Mouse (Mus musculus) left cerebral cortex, postnatal 4 days (tissue): ENCODE data around the gene Sox30. TPM values are rescaled to one million over a fixed set of nuclear protein-coding genes. Genes with fewer than 3 reads are reported as not detected.

Source experiments
- DNase-seq: peaks from one replicate; pipeline ENCODE4 v3.0.0-alpha.2; 2022
- intact Hi-C: fragments of 180-260 bp; cut with DNase I; formaldehyde crosslinking; loops from one replicate; pipeline ENCODE4 v1.15.1; 2025
- total RNA-seq, 2 experiments: library from RNA; stranded (reverse); gene quantifications; 2 replicates each; pipeline ENCODE4 v1.2.3; 2021

The Sox30 gene
- under 1 TPM; 0.28 to 0.30 TPM for total RNA-seq

DNA sequence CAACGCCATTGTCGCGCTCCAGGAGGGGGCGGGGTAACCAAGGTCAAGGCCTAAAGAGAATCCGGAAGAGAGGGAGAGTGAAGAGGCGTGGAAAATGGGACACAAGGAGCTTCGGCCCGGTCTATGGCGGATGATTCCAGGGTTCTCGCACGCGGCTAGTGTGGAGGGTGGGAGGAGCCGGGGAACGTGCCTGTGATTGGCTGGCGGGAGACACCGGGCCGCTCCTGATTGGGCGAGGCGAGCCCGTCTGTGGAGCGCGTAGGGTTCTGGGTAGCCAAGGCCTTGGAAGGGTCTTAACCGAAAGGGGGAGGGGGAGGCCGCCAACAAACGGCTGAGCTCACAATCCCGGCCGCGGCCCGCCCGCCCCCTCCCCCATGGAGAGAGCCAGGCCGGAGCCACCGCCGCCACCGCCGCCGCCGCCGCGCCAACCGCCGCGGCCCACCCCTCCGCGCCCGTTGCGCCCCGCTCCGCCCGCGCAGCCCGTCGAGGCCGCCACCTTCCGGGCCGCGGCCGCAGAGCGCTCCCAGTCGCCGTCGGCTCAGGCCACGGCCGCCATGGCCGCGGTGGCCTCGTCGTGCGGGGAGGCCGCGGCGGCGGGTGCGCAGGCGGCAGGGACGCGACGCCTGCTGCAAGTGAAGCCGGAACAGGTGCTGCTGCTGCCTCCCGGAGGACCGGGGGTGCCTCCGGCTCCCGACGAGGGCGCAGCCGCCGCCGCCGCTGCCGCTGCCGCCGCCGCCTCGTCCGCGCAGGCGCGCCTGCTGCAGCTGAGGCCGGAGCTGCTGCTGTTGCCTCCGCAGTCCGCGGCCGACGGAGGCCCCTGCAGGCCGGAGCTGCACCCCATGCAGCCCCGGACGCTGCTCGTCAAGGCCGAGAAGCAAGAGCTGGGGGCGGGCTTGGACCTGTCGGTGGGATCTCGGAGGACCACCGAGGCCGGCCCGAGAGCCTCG lies at the start of gene Sox30:
Sox30 (plus strand) TSS at position 365 of the 947 bp plus-strand sequence.
- DNase-seq: peak; percentile 71
- intact Hi-C loops: no loop called here

DNA sequence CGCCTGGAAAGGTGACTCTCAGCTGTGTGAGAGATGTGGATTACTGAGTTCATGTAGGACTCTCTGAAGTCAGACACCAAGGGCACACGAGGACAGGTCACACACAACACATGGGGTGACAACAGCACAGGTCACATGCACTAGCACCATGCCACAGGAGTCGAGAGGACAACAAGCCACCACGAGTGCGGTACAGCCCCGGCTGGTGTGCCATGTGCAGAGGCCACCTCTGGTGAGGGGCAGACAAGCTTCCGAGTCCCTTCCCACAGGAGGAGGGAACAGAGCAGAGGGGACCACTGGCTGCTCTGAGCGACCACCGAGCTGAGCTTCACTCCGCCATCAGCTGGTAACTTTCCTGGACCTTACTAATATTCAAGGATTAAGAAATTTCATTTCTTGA lies 47.3 kb upstream of the Sox30 start:
- intact Hi-C loops: no loop called here
- no peak for DNase-seq

DNA sequence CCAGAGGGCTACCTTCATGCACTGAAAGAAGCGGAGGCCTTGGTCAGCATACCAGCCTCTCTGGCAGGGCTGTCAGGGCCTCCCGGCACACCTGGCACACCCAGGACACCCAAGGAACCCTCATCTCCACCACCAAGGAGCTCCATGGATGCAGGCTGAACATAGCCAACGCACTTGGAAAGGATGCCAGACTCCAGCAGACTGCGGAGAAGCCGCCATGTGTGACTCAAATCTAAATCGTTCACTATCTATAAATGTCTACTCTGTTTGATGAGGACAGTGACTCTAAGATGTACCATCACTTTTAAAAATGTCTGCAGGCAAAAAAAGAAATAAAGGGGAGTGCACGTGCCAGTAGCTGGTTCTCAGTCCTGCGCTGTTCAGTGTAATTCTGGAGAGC lies 42.6 kb upstream of the Sox30 start:
- intact Hi-C loops: no loop called here

DNA sequence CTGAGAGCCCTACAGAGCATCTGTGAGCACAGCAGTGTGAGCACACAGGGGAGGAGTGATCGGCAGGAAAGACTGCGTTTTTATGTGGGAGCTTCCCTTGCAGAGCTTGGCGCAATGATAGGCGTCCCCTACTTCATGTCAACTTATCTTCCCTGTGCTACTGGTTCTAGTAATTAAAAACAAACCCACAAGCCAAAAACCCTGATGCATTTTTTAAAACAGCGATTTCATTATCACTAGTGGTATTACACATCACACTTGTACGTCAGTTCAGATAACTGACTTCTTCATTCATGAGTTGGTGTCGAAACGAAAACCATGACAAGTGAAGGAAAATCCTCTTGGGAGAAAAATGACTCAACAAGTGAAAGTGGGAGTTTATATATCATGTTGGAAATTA lies 41.2 kb upstream of the Sox30 start:
- DNase-seq: no peak
- intact Hi-C loops: no loop called here

More for the DNA sequence above, 42.6 kb upstream of the Sox30 start:
- DNase-seq: no peak

DNA sequence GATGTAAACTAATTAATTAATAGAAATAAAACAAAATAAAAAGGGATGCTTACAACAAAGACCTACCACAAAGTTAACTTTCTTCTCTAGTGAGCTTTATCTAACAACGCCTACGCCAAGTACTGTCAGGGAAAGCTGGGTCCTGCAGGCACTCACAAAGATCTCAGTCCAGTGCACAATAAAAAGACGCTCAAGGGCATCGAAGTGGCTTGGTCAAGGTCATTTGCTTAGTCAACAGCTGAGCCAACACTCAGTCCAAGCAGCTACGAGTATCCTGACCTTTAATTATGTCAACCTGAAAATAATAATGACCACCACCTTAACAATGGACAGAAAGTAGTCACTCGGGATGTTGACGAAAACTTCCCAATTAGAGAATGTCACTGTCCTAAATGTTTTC lies 37.8 kb upstream of the Sox30 start:
- intact Hi-C loops: loop anchor here (5.0 kb wide), 1 partner anchor 275 kb away; no protein-coding TSS in a partner anchor
- DNase-seq: no peak

DNA sequence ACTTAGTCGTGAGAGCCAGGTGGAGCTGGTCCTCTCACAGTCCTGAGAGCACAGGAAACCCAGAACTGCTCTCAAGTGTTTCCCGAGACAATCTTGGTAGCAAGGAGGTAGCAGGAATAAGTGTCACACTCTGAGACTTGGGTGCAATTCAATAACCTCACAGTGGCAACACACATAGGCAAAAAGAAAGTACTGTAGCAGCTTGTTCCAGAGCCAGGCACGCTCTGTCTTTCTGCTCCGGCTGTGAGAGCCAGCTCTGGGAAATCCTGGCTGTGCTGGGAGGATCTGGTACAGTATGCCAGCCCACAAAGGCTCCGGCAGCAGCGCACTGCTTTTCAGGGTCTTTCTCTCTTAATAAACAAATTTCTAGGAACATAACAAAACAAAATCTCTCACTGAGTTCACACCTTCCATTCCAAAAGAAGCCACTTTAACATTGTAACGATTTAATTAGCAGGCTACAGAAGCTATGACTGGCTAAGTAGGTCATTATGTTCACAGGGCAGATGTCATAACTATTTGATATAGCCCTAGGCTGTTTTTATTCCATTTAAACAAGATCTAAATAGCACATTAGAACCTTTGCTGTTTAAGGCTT lies 36.9 kb upstream of the Sox30 start:
- intact Hi-C loops: loop anchor here (5.0 kb wide), 1 partner anchor 274 kb away; no protein-coding TSS in a partner anchor
- peak; percentile 20 for DNase-seq

DNA sequence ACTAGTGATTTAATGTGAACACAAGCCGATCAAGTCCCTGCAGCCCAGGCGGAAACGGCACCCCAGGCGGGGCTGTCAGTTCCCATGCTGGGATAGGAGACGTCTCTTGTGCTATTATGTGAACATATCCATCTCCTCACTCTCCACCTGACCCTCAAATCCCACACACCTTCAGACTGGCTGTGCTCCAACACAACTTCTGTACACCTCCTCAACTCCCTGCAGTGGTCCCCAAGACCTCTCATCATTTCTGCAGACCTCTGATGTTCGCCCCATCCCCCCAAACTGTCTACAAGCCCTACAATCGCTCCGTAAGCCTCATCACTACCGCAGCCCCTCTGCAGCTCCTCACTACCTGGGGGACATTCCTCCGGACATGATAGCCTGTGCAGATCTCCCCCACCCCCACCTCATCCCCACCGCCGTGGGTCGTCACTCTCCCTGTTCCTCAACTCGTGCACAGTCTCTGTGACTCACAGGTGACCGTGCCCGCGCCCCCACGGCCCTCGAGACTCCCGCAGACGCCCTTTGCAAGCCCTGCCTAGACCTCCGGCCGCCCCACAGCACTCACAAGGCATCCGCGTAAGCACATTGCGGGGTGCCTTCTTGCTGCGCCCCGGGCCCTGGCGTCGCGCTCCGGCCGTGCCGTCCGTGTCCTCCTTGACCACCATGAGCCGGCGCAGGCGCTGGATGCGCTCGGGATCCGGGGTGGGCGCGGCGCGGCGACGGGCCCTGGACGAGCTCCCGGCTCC lies 36.0 kb upstream of the Sox30 start:
- DNase-seq: peak; percentile 29
- intact Hi-C loops: loop anchor here (5.0 kb wide), 1 partner anchor 273 kb away; no protein-coding TSS in a partner anchor

DNA sequence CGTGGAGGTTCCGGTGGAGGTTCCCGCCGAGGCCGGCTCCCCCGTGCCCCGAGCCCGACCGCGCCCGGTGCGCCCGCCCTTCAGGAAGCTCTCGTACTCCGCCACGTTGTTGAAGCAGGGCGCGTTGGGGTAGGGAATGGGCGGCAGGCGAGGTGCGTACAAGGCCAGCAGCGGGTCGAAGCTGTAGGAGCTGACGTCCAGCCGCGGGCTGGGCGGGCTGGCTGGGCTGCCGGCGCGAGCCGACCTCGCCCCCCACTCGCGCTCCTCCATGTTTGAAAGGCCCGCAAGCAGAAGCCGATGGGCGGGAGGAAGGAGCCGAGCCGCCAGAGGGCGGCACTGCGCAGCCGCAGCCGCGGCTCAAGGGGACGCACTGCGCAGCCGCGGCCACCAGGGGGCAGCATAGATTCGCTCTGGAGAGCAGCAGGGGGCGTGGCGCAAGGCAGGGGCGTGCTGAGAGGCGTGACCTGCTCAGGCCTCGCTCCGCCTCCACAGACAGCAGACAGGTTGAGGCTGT lies 35.4 kb upstream of the Sox30 start, which contains the start of gene Lsm11:
Lsm11 (minus strand) TSS at position 293 of the 514 bp plus-strand sequence.
- peak; percentile 96 for DNase-seq

DNA sequence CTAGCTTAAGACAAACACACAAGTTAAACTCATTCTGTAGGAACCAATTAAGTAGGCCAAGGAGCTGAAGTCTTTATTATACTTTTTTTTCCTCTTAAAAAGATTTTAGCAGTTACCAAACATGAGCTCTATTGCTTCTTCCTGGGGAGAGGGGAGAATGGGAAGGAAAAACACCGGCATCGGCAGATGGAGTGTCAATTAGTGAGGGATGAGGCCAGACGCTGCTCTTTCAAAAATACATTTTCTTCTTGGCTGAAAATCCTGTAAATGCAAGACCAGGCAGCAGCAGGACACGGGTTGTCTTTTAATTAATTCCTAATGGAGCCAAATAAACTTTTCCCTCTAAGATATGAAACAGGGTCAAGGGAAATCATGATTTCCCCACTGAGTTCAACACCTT lies 33.3 kb upstream of the Sox30 start:
- no peak for DNase-seq
- intact Hi-C loops: no loop called here

More for the DNA sequence above, 35.4 kb upstream of the Sox30 start, which contains the start of gene Lsm11:
- intact Hi-C loops: loop anchor here (5.0 kb wide), 1 partner anchor 273 kb away; no protein-coding TSS in a partner anchor

DNA sequence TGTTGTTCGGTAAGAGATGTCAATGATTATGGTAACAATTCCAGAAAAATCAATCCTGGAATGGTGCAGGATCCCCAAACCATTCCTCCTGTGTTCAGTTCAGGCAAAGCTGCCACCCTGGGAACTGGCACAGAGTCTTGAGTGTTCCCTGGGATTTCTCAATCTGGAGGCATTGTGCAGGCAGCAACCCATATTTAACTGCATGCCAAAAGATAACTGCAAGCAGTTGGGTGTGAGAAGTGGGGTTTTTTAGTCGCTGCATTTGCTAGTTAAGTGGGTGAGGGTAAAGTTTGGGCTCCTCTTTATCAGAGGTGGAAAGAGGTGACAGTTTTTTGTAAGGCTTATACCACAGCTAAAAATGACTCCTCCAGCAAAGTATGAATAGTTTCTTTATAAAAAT lies 32.6 kb upstream of the Sox30 start:
- DNase-seq: no peak
- intact Hi-C loops: no loop called here

DNA sequence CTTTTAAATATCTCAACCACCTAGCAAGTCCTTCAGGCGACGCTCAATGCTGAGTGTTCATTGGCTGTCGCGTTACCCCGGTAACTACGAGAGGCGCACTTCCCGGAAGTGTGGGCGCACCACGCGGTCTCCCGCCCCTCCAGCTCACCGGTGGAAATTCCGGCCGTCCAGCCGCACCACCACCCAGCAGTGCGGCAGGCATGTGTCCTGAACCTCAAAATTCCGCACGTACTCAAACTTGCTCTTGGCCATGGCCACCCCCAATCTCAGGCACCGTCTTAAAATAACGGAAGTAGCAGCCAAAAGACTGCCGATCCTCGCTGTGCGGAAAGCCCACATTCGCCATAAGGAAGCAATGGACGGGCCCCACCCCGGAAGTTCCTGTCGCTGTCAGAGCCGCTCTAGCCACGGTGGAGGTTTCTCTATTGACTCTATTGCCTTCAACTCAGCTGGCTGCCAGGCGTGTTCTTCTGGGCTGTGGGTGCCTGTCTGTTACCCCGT lies 24.9 kb upstream of the Sox30 start, which contains the start of gene Thg1l:
Thg1l (minus strand) TSS at position 368 of the 501 bp plus-strand sequence.
- intact Hi-C loops: no loop called here
- peak; percentile 89 for DNase-seq

DNA sequence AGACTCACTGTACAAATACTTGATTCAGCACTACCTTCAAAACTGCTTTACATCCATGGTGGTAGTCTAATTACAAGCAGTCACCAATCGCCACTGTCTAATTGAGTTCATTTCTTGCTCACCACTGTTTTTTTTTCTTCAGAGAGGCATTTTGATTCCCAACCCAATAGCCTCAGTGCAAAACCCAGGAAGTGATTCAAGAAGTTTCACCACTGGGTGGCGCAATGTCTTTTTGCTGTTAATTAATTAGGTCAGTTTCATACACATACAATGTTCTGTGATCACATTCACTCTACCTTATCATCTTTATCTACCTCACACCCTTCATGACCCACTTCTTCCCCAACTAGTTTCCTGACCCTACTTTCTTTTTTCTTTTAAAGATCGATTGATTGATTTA lies 20.5 kb upstream of the Sox30 start:
- peak; percentile 12 for DNase-seq
- intact Hi-C loops: no loop called here

DNA sequence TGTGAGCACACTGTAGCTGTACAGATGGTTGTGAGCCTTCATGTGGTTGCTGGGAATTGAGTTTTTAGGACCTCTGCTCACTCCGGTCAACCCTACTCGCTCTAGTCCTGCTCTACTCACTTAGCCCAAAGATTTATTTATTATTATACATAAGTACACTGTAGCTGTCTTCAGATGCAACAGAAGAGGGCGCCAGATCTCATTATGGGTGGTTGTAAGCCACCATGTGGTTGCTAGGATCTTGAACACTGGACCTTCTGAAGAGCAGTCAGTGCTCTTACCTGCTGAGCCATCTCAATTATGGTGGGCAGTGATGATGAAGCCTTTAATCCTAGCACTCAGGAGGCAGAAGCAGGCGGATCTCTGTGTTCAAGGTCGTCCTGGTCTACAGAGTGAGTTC lies 20.1 kb upstream of the Sox30 start:
- intact Hi-C loops: loop anchor here (10.0 kb wide), 1 partner anchor 95 kb away; the partner anchor contains the start of genes Adam19 and Gm12166
- DNase-seq: no peak

DNA sequence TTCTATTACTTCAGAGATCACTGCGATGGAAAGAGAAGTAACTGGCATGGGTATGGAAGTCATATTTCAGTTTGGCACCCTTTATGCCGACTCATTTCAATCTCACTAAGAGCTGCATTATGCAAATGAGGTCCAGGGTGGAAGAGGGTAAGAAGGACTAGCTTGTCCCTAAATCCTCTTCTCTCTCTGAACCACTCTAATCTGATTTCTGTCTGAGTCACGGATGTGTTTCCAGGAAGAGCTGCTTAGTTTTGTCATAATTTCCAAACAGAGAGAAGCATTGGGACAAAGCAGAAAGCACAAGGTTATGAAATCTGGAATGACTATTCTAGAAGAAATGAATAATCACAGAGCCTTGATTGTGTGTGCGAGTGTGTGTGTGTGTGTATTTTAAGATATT lies 13.2 kb upstream of the Sox30 start:
- intact Hi-C loops: loop anchor here (10.0 kb wide), 1 partner anchor 88 kb away; the partner anchor contains the start of genes Adam19 and Gm12166

DNA sequence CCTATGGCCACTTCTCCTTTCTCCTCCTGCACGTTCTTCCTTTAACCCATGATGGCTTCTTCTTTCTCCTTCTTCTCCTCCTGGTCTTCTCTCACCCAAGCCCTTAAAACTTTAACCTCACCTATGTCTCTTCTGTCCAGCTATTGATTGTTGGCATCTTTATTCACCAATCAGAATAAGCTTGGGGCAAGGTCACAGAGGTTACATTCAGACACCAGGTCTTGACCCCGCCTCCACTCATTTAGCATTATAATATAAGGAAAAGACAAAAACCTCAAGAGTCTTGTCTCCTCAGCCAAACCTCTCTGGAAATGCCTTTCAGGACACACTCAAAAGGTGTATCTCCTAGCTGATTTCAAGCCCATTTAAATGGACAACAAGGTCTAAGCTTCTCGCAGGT lies 11.6 kb upstream of the Sox30 start:
- intact Hi-C loops: loop anchor here (10.0 kb wide), 1 partner anchor 86 kb away; the partner anchor contains the start of genes Adam19 and Gm12166
- DNase-seq: no peak

More for the DNA sequence above, 13.2 kb upstream of the Sox30 start:
- no peak for DNase-seq

DNA sequence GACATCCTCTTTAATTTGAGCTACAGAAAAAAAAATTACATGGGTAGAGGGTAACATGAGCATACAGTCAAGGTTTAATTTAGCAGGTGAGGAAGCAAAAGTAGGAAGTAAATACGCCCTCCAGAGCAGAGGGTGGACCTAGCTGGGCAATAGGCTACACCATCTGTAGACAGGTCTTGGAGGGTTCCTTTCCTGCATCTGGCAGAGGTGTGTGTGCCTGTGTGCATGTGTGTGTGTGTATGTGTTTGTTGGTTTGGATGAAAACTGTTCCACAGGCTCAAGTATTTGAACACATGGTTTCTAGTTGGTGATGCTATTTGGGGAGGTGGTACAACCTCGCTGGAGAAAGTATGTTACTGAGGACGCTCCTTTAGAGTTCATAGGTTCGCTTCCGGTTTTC lies 6.5 kb upstream of the Sox30 start:
- no peak for DNase-seq
- intact Hi-C loops: no loop called here

DNA sequence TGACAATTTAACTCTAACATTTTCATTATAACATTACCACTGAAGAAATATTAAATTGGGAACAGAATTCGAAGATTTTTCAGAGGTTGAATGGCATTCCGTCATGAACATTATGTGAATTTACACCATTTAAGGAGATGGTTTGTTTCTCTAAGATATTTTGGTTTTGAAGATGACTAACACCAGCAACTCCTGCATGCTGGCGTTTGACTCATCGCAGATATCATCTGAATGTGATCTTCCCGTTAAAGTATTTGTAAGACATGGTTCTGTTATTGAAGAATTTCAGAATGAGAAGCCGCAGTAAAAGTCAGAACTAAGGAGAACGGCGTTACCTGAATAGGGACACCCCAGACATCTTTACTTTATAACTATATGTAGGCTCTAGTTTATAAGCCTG lies 5.6 kb upstream of the Sox30 start:
- intact Hi-C loops: no loop called here
- no peak for DNase-seq

DNA sequence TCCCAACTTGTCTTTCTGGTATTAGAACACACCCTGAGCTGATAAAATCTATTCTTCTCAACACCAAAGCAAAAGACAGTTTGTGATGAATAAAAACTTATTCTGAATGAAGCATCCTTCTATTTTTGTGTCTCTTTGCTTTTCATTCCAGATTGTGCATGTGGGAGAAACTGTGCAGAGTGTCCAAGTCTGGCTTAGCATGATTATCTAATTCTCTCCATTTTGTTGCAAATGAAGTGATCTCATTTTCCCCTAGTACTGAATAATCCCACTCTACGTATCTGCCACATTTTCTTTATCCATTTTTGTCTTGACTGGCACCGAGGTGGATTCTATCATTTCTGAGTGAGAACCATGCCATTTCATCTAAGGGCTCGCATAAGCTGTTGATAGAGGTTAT lies 4.0 kb upstream of the Sox30 start:
- no peak for DNase-seq
- intact Hi-C loops: no loop called here

DNA sequence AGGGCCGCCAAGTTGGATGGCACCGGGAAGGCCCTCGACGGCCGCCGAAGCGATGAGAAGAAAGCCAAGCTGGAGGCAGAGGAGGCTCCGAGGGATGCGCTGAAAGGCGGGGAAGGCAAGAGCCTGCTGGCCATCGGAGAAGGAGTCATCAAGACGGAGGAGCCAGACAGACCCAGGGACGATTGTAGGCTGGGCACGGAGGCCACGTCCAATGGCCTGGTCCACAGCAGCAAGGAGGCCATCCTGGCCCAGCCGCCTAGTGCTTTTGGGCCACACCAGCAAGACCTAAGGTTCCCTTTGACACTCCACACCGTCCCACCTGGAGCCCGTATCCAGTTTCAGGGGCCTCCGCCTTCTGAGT lies 763 bp downstream of the Sox30 start:
- DNase-seq: no peak
- intact Hi-C loops: no loop called here

DNA sequence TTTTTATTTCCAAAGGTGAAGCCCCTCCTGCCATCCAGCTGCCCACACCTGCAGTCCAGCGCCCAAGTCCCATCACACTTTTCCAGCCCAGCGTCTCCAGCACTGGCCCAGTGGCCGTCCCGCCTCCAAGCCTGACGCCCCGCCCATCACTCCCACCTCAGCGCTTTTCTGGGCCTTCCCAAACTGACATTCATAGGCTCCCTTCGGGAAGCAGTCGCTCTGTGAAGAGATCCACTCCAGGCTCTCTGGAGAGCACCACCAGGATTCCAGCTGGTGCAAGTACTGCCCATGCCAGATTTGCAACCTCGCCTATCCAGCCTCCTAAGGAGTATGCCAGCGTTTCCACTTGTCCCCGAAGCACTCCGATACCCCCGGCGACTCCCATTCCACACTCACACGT lies 11.5 kb downstream of the Sox30 start:
- peak; percentile 11 for DNase-seq
- intact Hi-C loops: no loop called here
